Mouse (Mus musculus) testis, adult 2 months (tissue): ENCODE measurements around the gene Lrguk. TPM values are rescaled to one million over a fixed set of nuclear protein-coding genes. Genes with fewer than 3 reads are reported as not detected.

Experiments
- H3K27ac ChIP-seq: fragments of 200-500 bp; 2 replicates; pipeline ENCODE4 v1.5.1; 2012; ENCODE audit warnings: low read depth, low read length; ENCODE audit not compliant: control insufficient read depth, insufficient read depth
- H3K27me3 ChIP-seq: fragments of 200-500 bp; 2 replicates; pipeline ENCODE4 v1.6.1; 2012; ENCODE audit warnings: mild to moderate bottlenecking, low read length, moderate library complexity; ENCODE audit not compliant: control insufficient read depth, insufficient read depth
- H3K36me3 ChIP-seq: fragments of 200-500 bp; 2 replicates; pipeline ENCODE4 v1.6.1; 2012; ENCODE audit warnings: mild to moderate bottlenecking, low read length; ENCODE audit not compliant: control insufficient read depth, insufficient read depth
- H3K4me1 ChIP-seq: fragments of 200-500 bp; 2 replicates; pipeline ENCODE4 v1.6.1; 2012; ENCODE audit warnings: low read length; ENCODE audit not compliant: control insufficient read depth, insufficient read depth
- H3K4me3 ChIP-seq: fragments of 200-500 bp; 2 replicates; pipeline ENCODE4 v1.5.1; 2012; ENCODE audit warnings: low read depth, mild to moderate bottlenecking, low read length, moderate library complexity, mixed read lengths; ENCODE audit not compliant: control insufficient read depth
- CTCF ChIP-seq: fragments of 200-500 bp; IDR thresholded peaks from 2 replicates; pipeline ENCODE4 v1.5.1; 2012; ENCODE audit warnings: low read depth, mild to moderate bottlenecking, inconsistent platforms, low read length, moderate library complexity; ENCODE audit not compliant: control insufficient read depth, insufficient read depth, insufficient replicate concordance
- POLR2A ChIP-seq: fragments of 200-500 bp; IDR thresholded peaks from 2 replicates; pipeline ENCODE4 v1.6.1; 2012; ENCODE audit warnings: low read depth, mild to moderate bottlenecking, inconsistent platforms, low read length, moderate library complexity; ENCODE audit not compliant: control insufficient read depth
- polyA plus RNA-seq: library from polyadenylated mRNA; depleted of rRNA; stranded (reverse); fragments of >200 nt; gene quantifications from 2 replicates; pipeline ENCODE4 v1.2.3, GENCODE M21; 2012

Gene Lrguk
- polyA plus RNA-seq, 1 experiment: 18.2 TPM

DNA sequence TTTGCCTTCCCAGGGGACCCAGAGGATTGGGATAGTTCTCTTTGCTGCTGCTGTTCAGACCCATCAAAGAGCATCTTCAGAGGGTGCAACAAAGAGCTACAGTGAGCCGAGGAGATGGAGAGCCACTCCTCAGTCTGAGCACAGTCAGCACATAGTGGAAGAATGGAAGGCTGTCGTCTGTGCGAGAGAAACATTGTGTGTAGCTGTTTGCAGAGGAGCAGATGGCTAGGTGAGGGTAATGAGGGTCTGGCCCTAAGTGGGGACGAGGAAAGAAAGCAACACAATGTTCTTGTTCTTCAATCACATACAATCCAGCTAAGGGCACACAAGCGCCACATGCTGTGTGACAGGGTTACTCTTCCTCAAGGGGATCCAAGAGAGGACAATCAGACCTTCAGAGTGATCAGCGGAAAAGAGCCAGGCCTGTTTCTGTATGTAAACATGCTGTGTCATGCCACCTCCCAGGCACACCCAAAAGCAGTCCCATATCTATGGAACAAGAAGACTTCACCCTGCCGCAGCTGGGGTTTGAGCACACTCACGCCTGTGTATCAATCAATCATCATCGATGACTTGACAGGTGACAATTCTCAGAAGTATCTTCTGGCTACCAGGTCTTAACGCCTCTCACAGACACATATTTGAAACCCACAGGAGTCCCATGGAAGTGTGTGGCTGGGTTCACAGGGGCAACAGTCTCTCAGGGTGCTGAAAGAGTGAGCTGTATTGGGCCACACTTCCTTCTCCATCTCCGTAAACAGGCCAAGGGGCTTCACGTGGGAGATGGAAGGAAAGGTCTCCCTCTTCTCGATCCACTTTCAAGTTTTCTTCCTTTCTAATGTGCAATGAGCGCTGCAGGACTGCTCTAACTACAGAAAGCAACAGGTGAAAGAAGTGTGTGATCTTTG is 127.8 kb downstream of the Lrguk start:
- peaks cover 1% of the 10 kb centered on the region; the same call in 1 of the 2 replicates for H3K36me3 ChIP-seq
- no peak overlapping the region for H3K27ac ChIP-seq
- H3K4me1 ChIP-seq: no peaks in the 10 kb centered on the region

DNA sequence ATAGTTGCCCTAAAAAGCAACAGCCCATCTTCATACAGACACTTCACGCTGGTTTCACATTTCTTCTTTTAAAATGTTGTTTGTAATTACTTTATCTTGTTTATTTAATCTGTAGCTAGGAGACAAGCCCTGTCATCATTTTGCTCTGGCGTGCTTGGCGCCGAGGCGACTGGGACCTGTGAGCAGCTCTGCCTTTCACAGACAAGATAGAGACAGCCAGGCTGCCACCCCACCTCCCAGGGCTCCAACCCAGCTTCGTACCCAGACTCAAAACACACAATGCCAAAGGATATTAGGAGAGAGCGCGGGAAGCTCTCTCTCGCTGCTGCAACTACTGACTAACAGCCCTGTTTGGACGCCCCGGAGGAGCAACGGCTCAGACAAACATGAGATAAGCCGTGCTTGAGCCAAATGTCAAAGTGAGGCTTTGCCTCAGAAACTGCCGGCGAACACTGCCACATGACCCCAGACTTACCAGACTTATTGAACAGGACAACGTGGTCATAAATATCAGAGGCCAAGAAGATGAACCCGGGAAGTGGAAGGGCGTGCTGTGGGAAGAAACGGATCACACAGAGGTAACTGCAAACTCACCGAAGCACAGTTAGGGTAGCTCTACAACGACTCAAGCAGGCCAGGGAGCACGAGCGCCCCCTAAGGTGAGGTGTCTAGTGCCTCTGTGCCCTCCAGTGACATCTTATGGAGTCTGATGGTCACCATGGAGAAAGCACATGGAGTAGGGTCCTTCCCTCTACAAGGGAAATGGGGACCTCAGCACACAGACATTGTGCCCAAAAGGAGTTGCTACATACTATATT is 131.0 kb downstream of the Lrguk start:
- H3K27me3 ChIP-seq: no peaks in the 10 kb centered on the region
- H3K27ac ChIP-seq: no peak overlapping the region
- TF ChIP-seq CTCF (no peak), POLR2A (no peak)
- H3K36me3 ChIP-seq: peaks cover 2% of the 10 kb centered on the region; the same call in 1 of the 2 replicates
- no peaks in the 10 kb centered on the region for H3K4me1 ChIP-seq
- H3K4me3 ChIP-seq: no peak overlapping the region

More for the DNA sequence above, 127.8 kb downstream of the Lrguk start:
- no peak for TF ChIP-seq POLR2A
- no peak for TF ChIP-seq CTCF
- Histone ChIP-seq H3K4me3 (no peak overlapping the region), H3K27me3 (no peaks in the 10 kb centered on the region)

DNA sequence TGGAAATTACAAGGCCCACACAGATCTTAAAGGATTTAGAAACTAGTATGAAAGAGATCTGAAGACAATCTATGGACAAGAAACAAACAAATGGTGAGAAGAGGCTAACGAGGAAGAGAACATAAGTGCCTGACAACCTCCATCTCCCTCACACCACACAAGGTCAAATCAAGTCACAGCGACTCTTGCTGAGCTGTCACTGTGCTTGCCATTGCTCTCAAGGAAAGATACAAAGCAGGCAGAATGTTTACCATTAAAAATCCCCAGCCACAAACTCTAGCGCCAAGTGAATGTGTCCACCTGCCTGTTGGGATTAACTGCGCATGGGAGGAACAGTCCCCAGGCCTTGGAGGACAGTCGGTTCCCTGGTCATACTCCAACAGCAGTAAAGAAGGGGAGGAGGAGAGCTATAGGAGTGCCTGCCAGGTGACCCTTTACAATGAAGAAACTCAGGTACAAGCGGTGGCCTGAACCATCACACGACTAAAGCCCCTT is 131.6 kb downstream of the Lrguk start:
- no peaks in the 10 kb centered on the region for H3K4me1 ChIP-seq
- H3K27me3 ChIP-seq: no peaks in the 10 kb centered on the region
- H3K27ac ChIP-seq: no peak overlapping the region
- no peak overlapping the region for H3K4me3 ChIP-seq
- TF ChIP-seq POLR2A (no peak), CTCF (no peak)
- peaks cover 2% of the 10 kb centered on the region; the same call in 1 of the 2 replicates for H3K36me3 ChIP-seq

DNA sequence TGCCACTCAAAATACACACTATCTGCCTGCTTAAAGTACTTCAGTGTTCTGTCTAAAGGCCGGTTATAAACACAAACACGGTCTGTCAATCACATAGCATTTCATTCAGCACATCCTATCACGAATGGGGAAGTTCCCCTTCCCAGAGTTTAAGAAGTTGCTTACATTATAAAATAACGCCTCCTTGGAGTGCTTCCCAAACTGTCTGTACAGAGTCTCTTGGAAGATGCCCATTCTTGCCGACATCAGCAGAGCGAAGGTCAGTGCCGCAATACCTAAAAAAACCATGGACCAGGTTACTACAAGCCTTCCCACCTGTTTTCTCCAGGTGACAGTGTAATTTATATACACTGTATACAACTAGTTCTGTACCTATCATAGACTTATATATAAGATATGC is 132.3 kb downstream of the Lrguk start:
- no peak overlapping the region for H3K27ac ChIP-seq
- peaks cover 2% of the 10 kb centered on the region; the same call in 1 of the 2 replicates for H3K36me3 ChIP-seq
- H3K4me3 ChIP-seq: no peak overlapping the region
- no peaks in the 10 kb centered on the region for H3K4me1 ChIP-seq
- no peaks in the 10 kb centered on the region for H3K27me3 ChIP-seq
- TF ChIP-seq POLR2A (no peak), CTCF (no peak)

DNA sequence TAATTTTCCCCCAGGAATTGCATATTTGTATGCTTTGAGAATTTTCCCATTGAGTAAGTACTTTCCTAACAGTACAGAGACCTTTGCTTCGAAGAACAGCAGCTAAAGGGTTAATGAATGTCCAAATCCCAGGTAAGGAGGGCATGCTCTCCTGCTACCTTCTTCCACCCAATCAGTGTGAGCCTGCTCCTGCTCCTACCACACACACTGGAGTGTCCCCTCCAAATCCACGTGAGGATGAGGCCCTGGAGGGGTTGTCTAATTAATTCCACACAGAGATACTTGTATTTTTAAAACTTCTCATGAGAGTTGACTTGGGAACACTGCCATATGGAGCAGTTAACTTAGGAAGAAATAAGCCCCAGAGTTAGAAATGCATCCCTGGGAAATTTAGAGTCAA is 133.4 kb downstream of the Lrguk start:
- Histone ChIP-seq H3K36me3 (peaks cover 2% of the 10 kb centered on the region; the same call in 1 of the 2 replicates), H3K27ac (no peak overlapping the region), H3K4me3 (no peak overlapping the region), H3K27me3 (no peaks in the 10 kb centered on the region), H3K4me1 (no peaks in the 10 kb centered on the region)
- no peak for TF ChIP-seq POLR2A
- TF ChIP-seq CTCF: no peak

DNA sequence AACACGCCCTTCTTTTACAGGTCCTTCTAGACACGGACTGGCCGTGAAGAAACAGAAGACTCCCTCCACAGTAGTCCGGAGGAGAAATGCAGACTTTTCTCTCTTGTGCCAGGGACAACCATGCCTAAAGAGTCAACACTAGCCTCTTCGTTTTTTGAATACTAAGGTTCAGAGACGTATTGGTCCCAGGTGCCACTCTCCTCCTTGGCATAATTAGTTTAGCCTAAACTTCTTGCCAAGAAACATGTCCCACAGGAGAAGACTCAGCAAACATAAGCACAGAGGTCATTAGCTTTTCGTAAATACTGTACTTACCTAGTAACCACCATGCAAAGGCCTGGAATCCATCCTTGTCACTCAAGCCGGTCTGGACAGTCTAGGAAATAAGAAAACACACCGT is 133.8 kb downstream of the Lrguk start:
- Histone ChIP-seq H3K27me3 (no peaks in the 10 kb centered on the region), H3K4me1 (no peaks in the 10 kb centered on the region), H3K4me3 (no peak overlapping the region), H3K36me3 (peaks cover 2% of the 10 kb centered on the region; the same call in 1 of the 2 replicates), H3K27ac (no peak overlapping the region)
- no peak for TF ChIP-seq POLR2A
- no peak for TF ChIP-seq CTCF

DNA sequence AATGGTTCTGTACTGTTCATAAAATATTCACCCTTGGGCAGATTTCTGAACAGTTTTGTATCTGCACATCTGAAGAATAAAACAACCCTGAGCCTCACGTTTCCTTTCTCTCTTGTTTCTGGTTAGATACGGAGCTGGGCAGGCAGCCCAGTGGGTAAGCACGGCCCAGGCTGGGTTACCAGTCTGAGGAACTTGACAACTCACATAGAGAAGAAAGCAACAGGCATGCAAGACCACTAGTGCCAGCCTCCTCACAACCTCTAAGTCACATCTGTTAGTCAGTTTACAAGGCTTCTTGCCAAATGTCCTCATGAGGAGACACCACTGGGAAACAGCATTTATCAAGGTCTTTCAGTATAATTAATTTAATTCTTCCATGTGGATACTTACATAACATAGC is 139.6 kb downstream of the Lrguk start:
- Histone ChIP-seq H3K4me1 (no peaks in the 10 kb centered on the region), H3K27ac (no peak overlapping the region), H3K4me3 (no peak overlapping the region), H3K36me3 (peaks cover 1% of the 10 kb centered on the region; the same call in 1 of the 2 replicates), H3K27me3 (no peaks in the 10 kb centered on the region)
- no peak for TF ChIP-seq POLR2A
- TF ChIP-seq CTCF: no peak
